Mouse (Mus musculus): ENCODE results near the gene Trim63. TPM values are rescaled to one million over a fixed set of nuclear protein-coding genes. Genes with fewer than 3 reads are reported as not detected.
"Not testable (repeated sequence)": the region's sequence is repeated elsewhere in the genome, so short reads cannot be mapped to it uniquely, and the experiment has no call there.

Gene Trim63
- not detected in 2 replicates for polyA plus RNA-seq (2012; ENCODE audit: insufficient read depth, insufficient read length, low replicate concordance, missing spikeins)

GRCm38 (mm10) chr4:134314876-134315275, at the start of gene Trim63:
Gene Trim63 (plus strand): TSS chr4:134315120.
- 59% methylated on average over 11 of the region's 11 CpGs for WGBS
- no peak within 1 kb of the TSS for H3K27ac ChIP-seq (ENCODE audit: insufficient read depth, low read depth, low read length)
- no peak within 1 kb of the TSS for H3K4me3 ChIP-seq (ENCODE audit: insufficient read depth, low read depth, low read length)
- no peaks in the 10 kb centered on the region for H3K4me1 ChIP-seq (ENCODE audit: control insufficient read depth, insufficient read depth, low read length)
- TF ChIP-seq POLR2A (IDR thresholded peaks at IDR 0.05; ENCODE audit: insufficient read depth, low read depth, low read length), result no peak
- no peak for TF ChIP-seq CTCF (IDR thresholded peaks at IDR 0.05; ENCODE audit: insufficient read depth, low read depth, low read length)

GRCm38 (mm10) chr4:134265860-134266585, 48.9 kb upstream of the Trim63 start:
- H3K4me1 ChIP-seq (ENCODE audit: control insufficient read depth, insufficient read depth, low read length), result no peaks in the 10 kb centered on the region
- no peak overlapping the region for H3K4me3 ChIP-seq (ENCODE audit: insufficient read depth, low read depth, low read length)
- WGBS, result 64% methylated on average over 9 of the region's 9 CpGs
- TF ChIP-seq POLR2A (IDR thresholded peaks at IDR 0.05; ENCODE audit: insufficient read depth, low read depth, low read length), result no peak
- no peak for TF ChIP-seq CTCF (IDR thresholded peaks at IDR 0.05; ENCODE audit: insufficient read depth, low read depth, low read length)
- H3K27ac ChIP-seq (ENCODE audit: insufficient read depth, low read depth, low read length), result no peak overlapping the region

GRCm38 (mm10) chr4:134268102-134268655, 46.7 kb upstream of the Trim63 start:
- Histone ChIP-seq H3K4me1 (ENCODE audit: control insufficient read depth, insufficient read depth, low read length) (no peaks in the 10 kb centered on the region), H3K4me3 (ENCODE audit: insufficient read depth, low read depth, low read length) (no peak overlapping the region), H3K27ac (ENCODE audit: insufficient read depth, low read depth, low read length) (no peak overlapping the region)
- TF ChIP-seq POLR2A (IDR thresholded peaks at IDR 0.05; ENCODE audit: insufficient read depth, low read depth, low read length), result no peak
- no peak for TF ChIP-seq CTCF (IDR thresholded peaks at IDR 0.05; ENCODE audit: insufficient read depth, low read depth, low read length)
- 73% methylated on average over 19 of the region's 19 CpGs for WGBS

- H3K4me1 ChIP-seq (ENCODE audit: control insufficient read depth, insufficient read depth, low read length); H3K27ac ChIP-seq (ENCODE audit: insufficient read depth, low read depth, low read length); H3K4me3 ChIP-seq (ENCODE audit: insufficient read depth, low read depth, low read length): not testable (repeated sequence)
Measured at GRCm38 (mm10) chr4:134269622-134270021, 45.3 kb upstream of the Trim63 start.

- Histone ChIP-seq H3K4me3 (ENCODE audit: insufficient read depth, low read depth, low read length) (no peak overlapping the region), H3K4me1 (ENCODE audit: control insufficient read depth, insufficient read depth, low read length) (no peaks in the 10 kb centered on the region), H3K27ac (ENCODE audit: insufficient read depth, low read depth, low read length) (no peak overlapping the region)
- no peak for TF ChIP-seq CTCF (IDR thresholded peaks at IDR 0.05; ENCODE audit: insufficient read depth, low read depth, low read length)
- no peak for TF ChIP-seq POLR2A (IDR thresholded peaks at IDR 0.05; ENCODE audit: insufficient read depth, low read depth, low read length)
- WGBS, result 87% methylated on average over 7 of the region's 7 CpGs
Measured at GRCm38 (mm10) chr4:134271979-134272378, 42.9 kb upstream of the Trim63 start.

- 39% methylated on average over 13 of the region's 13 CpGs for WGBS
- Histone ChIP-seq H3K27ac (ENCODE audit: insufficient read depth, low read depth, low read length) (no peak overlapping the region), H3K4me1 (ENCODE audit: control insufficient read depth, insufficient read depth, low read length) (no peaks in the 10 kb centered on the region), H3K4me3 (ENCODE audit: insufficient read depth, low read depth, low read length) (no peak overlapping the region)
- TF ChIP-seq CTCF (IDR thresholded peaks at IDR 0.05; ENCODE audit: insufficient read depth, low read depth, low read length), result no peak
- no peak for TF ChIP-seq POLR2A (IDR thresholded peaks at IDR 0.05; ENCODE audit: insufficient read depth, low read depth, low read length)
Measured at GRCm38 (mm10) chr4:134272731-134273416, 42.0 kb upstream of the Trim63 start.

- WGBS, result 10% methylated on average over 14 of the region's 14 CpGs
- Histone ChIP-seq H3K4me1 (ENCODE audit: control insufficient read depth, insufficient read depth, low read length) (no peaks in the 10 kb centered on the region), H3K4me3 (ENCODE audit: insufficient read depth, low read depth, low read length) (no peak overlapping the region), H3K27ac (ENCODE audit: insufficient read depth, low read depth, low read length) (no peak overlapping the region)
- TF ChIP-seq CTCF (IDR thresholded peaks at IDR 0.05; ENCODE audit: insufficient read depth, low read depth, low read length) (no peak), POLR2A (IDR thresholded peaks at IDR 0.05; ENCODE audit: insufficient read depth, low read depth, low read length) (no peak)
Measured at GRCm38 (mm10) chr4:134273417-134274345, 41.2 kb upstream of the Trim63 start.

GRCm38 (mm10) chr4:134284942-134285341, 30.0 kb upstream of the Trim63 start:
- WGBS, result 99% methylated on average over 2 of the region's 2 CpGs
- Histone ChIP-seq H3K27ac (ENCODE audit: insufficient read depth, low read depth, low read length) (no peak overlapping the region), H3K4me3 (ENCODE audit: insufficient read depth, low read depth, low read length) (no peak overlapping the region)

More at GRCm38 (mm10) chr4:134284942-134285341, 30.0 kb upstream of the Trim63 start:
- no peak for TF ChIP-seq CTCF (IDR thresholded peaks at IDR 0.05; ENCODE audit: insufficient read depth, low read depth, low read length)
- TF ChIP-seq POLR2A (IDR thresholded peaks at IDR 0.05; ENCODE audit: insufficient read depth, low read depth, low read length), result no peak
- 0 out of 2 replicates have a peak, but pooled peaks cover 6% of the 10 kb centered on the region for H3K4me1 ChIP-seq (ENCODE audit: control insufficient read depth, insufficient read depth, low read length)

Data from olfactory bulb, adult 2 months (tissue).